Mouse (Mus musculus): ENCODE measurements around the gene Clic1. TPM values are rescaled to one million over a fixed set of nuclear protein-coding genes. Genes with fewer than 3 reads are reported as not detected.

Gene Clic1
- polyA plus RNA-seq, 1 experiment from 2014 or later, result 24.7 TPM

- H3K4me2 ChIP-seq (replicated peaks), result peak overlapping the region; percentile 27
- H3K27me3 ChIP-seq (ENCODE audit: control insufficient read depth, insufficient read depth, low read length), result no peaks in the 10 kb centered on the region
- H3K36me3 ChIP-seq (replicated peaks; ENCODE audit: control insufficient read depth, insufficient read depth), result peaks cover 40% of the 10 kb centered on the region
- no peak overlapping the region for H3K4me3 ChIP-seq (replicated peaks; ENCODE audit: low read length)
- peak overlapping the region; percentile 45; the same call in 1 of the 2 replicates for H3K9ac ChIP-seq
- ATAC-seq (ENCODE audit: low FRiP score), result no peak
- no peak overlapping the region for H3K27ac ChIP-seq
- DNase-seq (ENCODE audit: low spot score), result peak; percentile 56
- H3K4me1 ChIP-seq (replicated peaks; ENCODE audit: control insufficient read depth, insufficient read depth, low read length), result no peaks in the 10 kb centered on the region
- no peaks in the 10 kb centered on the region for H3K9me3 ChIP-seq (ENCODE audit: control insufficient read depth, low read length)
- 23% methylated on average over 13 of the region's 13 CpGs for WGBS
These were observed 56.1 kb downstream of the Clic1 start for GRCm38 (mm10) chr17:35105740-35106389.

GRCm38 (mm10) chr17:35106522-35106921 is 56.8 kb downstream of the Clic1 start:
- peaks cover 33% of the 10 kb centered on the region for H3K36me3 ChIP-seq (replicated peaks; ENCODE audit: control insufficient read depth, insufficient read depth)
- H3K4me1 ChIP-seq (replicated peaks; ENCODE audit: control insufficient read depth, insufficient read depth, low read length), result no peaks in the 10 kb centered on the region
- no peak for ATAC-seq (ENCODE audit: low FRiP score)
- H3K4me2 ChIP-seq (replicated peaks), result peak overlapping the region; percentile 27
- H3K27ac ChIP-seq, result no peak overlapping the region
- H3K9me3 ChIP-seq (ENCODE audit: control insufficient read depth, low read length), result no peaks in the 10 kb centered on the region
- no peak overlapping the region for H3K4me3 ChIP-seq (replicated peaks; ENCODE audit: low read length)
- 65% methylated on average over 3 of the region's 3 CpGs for WGBS
- no peaks in the 10 kb centered on the region for H3K27me3 ChIP-seq (ENCODE audit: control insufficient read depth, insufficient read depth, low read length)
- H3K9ac ChIP-seq, result no peak overlapping the region
- peak; percentile 39 for DNase-seq (ENCODE audit: low spot score)

GRCm38 (mm10) chr17:35108097-35108496 is 58.3 kb downstream of the Clic1 start, which contains the start of gene Ly6g5c:
TSS of gene Ly6g5c (plus strand) at chr17:35108279.
- Histone ChIP-seq H3K4me3 (replicated peaks; ENCODE audit: low read length) (no peak within 1 kb of the TSS), H3K4me2 (replicated peaks) (no peak within 1 kb of the TSS), H3K36me3 (replicated peaks; ENCODE audit: control insufficient read depth, insufficient read depth) (peaks cover 17% of the 10 kb centered on the region), H3K4me1 (replicated peaks; ENCODE audit: control insufficient read depth, insufficient read depth, low read length) (no peaks in the 10 kb centered on the region), H3K9ac (no peak within 1 kb of the TSS), H3K9me3 (ENCODE audit: control insufficient read depth, low read length) (no peaks in the 10 kb centered on the region), H3K27ac (no peak within 1 kb of the TSS), H3K27me3 (ENCODE audit: control insufficient read depth, insufficient read depth, low read length) (no peaks in the 10 kb centered on the region)
- ATAC-seq (ENCODE audit: low FRiP score), result no peak
- no peak for DNase-seq (ENCODE audit: low spot score)
- WGBS, result 82% methylated on average over 6 of the region's 6 CpGs

Other genes with a start within 250 kb of the Clic1 start
- gene Cyp21a1, start 245.4 kb upstream of the Clic1 start, polyA plus RNA-seq (2014; fragmentation: Nextera tagmentation; extraction: Ambion mirVana), result not detected in 2 replicates
- 25.9 and 28.8 TPM in 2 replicates for gene Stk19, start 213.0 kb upstream of the Clic1 start, polyA plus RNA-seq (2014; fragmentation: Nextera tagmentation; extraction: Ambion mirVana)
- gene Dxo, start 212.9 kb upstream of the Clic1 start, polyA plus RNA-seq (2014; fragmentation: Nextera tagmentation; extraction: Ambion mirVana), result 54.4 and 61.9 TPM in 2 replicates
- 49.6 and 51.2 TPM in 2 replicates for gene Skiv2l, start 199.8 kb upstream of the Clic1 start, polyA plus RNA-seq (2014; fragmentation: Nextera tagmentation; extraction: Ambion mirVana)
- 73.7 and 74.0 TPM in 2 replicates for gene Nelfe, start 199.6 kb upstream of the Clic1 start, polyA plus RNA-seq (2014; fragmentation: Nextera tagmentation; extraction: Ambion mirVana)
- gene Cfb, start 187.4 kb upstream of the Clic1 start, polyA plus RNA-seq (2014; fragmentation: Nextera tagmentation; extraction: Ambion mirVana), result 2.2 and 2.3 TPM in 2 replicates
- gene Zbtb12, start 170.5 kb upstream of the Clic1 start, polyA plus RNA-seq (2014; fragmentation: Nextera tagmentation; extraction: Ambion mirVana), result 3.0 and 3.3 TPM in 2 replicates
- gene Gm20547, start 167.9 kb upstream of the Clic1 start, polyA plus RNA-seq (2014; fragmentation: Nextera tagmentation; extraction: Ambion mirVana), result not detected in 2 replicates
- gene C2, start 151.7 kb upstream of the Clic1 start, polyA plus RNA-seq (2014; fragmentation: Nextera tagmentation; extraction: Ambion mirVana), result 1.2 and 1.8 TPM in 2 replicates
- 72.6 and 82.1 TPM in 2 replicates for gene Ehmt2, start 151.5 kb upstream of the Clic1 start, polyA plus RNA-seq (2014; fragmentation: Nextera tagmentation; extraction: Ambion mirVana)
- 0.11 and 0.12 TPM in 2 replicates for gene Slc44a4, start 135.5 kb upstream of the Clic1 start, polyA plus RNA-seq (2014; fragmentation: Nextera tagmentation; extraction: Ambion mirVana)
- 26.9 and 27.2 TPM in 2 replicates for gene Neu1, start 118.7 kb upstream of the Clic1 start, polyA plus RNA-seq (2014; fragmentation: Nextera tagmentation; extraction: Ambion mirVana)
- gene Hspa1b, start 90.7 kb upstream of the Clic1 start, polyA plus RNA-seq (2014; fragmentation: Nextera tagmentation; extraction: Ambion mirVana), result 0.34 and 0.56 TPM in 2 replicates
- not detected in 2 replicates for gene Gm20481, start 80.1 kb upstream of the Clic1 start, polyA plus RNA-seq (2014; fragmentation: Nextera tagmentation; extraction: Ambion mirVana)
- 7.5 and 11.6 TPM in 2 replicates for gene Hspa1a, start 77.8 kb upstream of the Clic1 start, polyA plus RNA-seq (2014; fragmentation: Nextera tagmentation; extraction: Ambion mirVana)
- gene Hspa1l, start 77.3 kb upstream of the Clic1 start, polyA plus RNA-seq (2014; fragmentation: Nextera tagmentation; extraction: Ambion mirVana), result 1.9 TPM in 2 replicates
- 92.9 and 97.8 TPM in 2 replicates for gene Lsm2, start 68.1 kb upstream of the Clic1 start, polyA plus RNA-seq (2014; fragmentation: Nextera tagmentation; extraction: Ambion mirVana)
- 51.0 and 51.6 TPM in 2 replicates for gene Vars, start 49.0 kb upstream of the Clic1 start, polyA plus RNA-seq (2014; fragmentation: Nextera tagmentation; extraction: Ambion mirVana)
- 0.13 and 0.16 TPM in 2 replicates for gene Vwa7, start 33.4 kb upstream of the Clic1 start, polyA plus RNA-seq (2014; fragmentation: Nextera tagmentation; extraction: Ambion mirVana)
- gene Sapcd1, start 21.9 kb upstream of the Clic1 start, polyA plus RNA-seq (2014; fragmentation: Nextera tagmentation; extraction: Ambion mirVana), result 1.4 and 1.7 TPM in 2 replicates
- gene Msh5, start 3.2 kb upstream of the Clic1 start, polyA plus RNA-seq (2014; fragmentation: Nextera tagmentation; extraction: Ambion mirVana), result 1.5 and 2.4 TPM in 2 replicates
- 295 and 328 TPM in 2 replicates for gene Ddah2, start 9.1 kb downstream of the Clic1 start, polyA plus RNA-seq (2014; fragmentation: Nextera tagmentation; extraction: Ambion mirVana)
- not detected in 2 replicates for gene Ly6g6c, start 15.4 kb downstream of the Clic1 start, polyA plus RNA-seq (2014; fragmentation: Nextera tagmentation; extraction: Ambion mirVana)
- 0.21 and 0.42 TPM in 2 replicates for gene Mpig6b, start 16.2 kb downstream of the Clic1 start, polyA plus RNA-seq (2014; fragmentation: Nextera tagmentation; extraction: Ambion mirVana)
- gene Ly6g6e, start 26.9 kb downstream of the Clic1 start, polyA plus RNA-seq (2014; fragmentation: Nextera tagmentation; extraction: Ambion mirVana), result not detected in 2 replicates
- 0.82 and 0.94 TPM in 2 replicates for gene Ly6g6d, start 28.1 kb downstream of the Clic1 start, polyA plus RNA-seq (2014; fragmentation: Nextera tagmentation; extraction: Ambion mirVana)
- gene Ly6g6f, start 35.6 kb downstream of the Clic1 start, polyA plus RNA-seq (2014; fragmentation: Nextera tagmentation; extraction: Ambion mirVana), result 0.23 TPM in 1 of 2 replicates, not detected in the other
- gene Abhd16a, start 39.3 kb downstream of the Clic1 start, polyA plus RNA-seq (2014; fragmentation: Nextera tagmentation; extraction: Ambion mirVana), result 86.8 and 89.1 TPM in 2 replicates
- not detected in 2 replicates for gene Ly6g5c, start 58.3 kb downstream of the Clic1 start, polyA plus RNA-seq (2014; fragmentation: Nextera tagmentation; extraction: Ambion mirVana)
- gene Ly6g5b, start 65.5 kb downstream of the Clic1 start, polyA plus RNA-seq (2014; fragmentation: Nextera tagmentation; extraction: Ambion mirVana), result 0.44 and 1.0 TPM in 2 replicates
- gene Gpank1, start 71.5 kb downstream of the Clic1 start, polyA plus RNA-seq (2014; fragmentation: Nextera tagmentation; extraction: Ambion mirVana), result 21.9 and 22.0 TPM in 2 replicates
- gene Csnk2b, start 72.1 kb downstream of the Clic1 start, polyA plus RNA-seq (2014; fragmentation: Nextera tagmentation; extraction: Ambion mirVana), result 321 and 339 TPM in 2 replicates
- gene D17H6S53E, start 76.4 kb downstream of the Clic1 start, polyA plus RNA-seq (2014; fragmentation: Nextera tagmentation; extraction: Ambion mirVana), result 6.0 and 6.2 TPM in 2 replicates
- 0.39 TPM in 1 of 2 replicates, not detected in the other for gene Apom, start 82.1 kb downstream of the Clic1 start, polyA plus RNA-seq (2014; fragmentation: Nextera tagmentation; extraction: Ambion mirVana)
- gene Bag6, start 85.2 kb downstream of the Clic1 start, polyA plus RNA-seq (2014; fragmentation: Nextera tagmentation; extraction: Ambion mirVana), result 90.2 and 98.2 TPM in 2 replicates
- gene Prrc2a, start 114.9 kb downstream of the Clic1 start, polyA plus RNA-seq (2014; fragmentation: Nextera tagmentation; extraction: Ambion mirVana), result 152 and 168 TPM in 2 replicates
- 7.8 and 8.7 TPM in 2 replicates for gene Aif1, start 126.1 kb downstream of the Clic1 start, polyA plus RNA-seq (2014; fragmentation: Nextera tagmentation; extraction: Ambion mirVana)
- 8.2 and 13.3 TPM in 2 replicates for gene Lst1, start 138.5 kb downstream of the Clic1 start, polyA plus RNA-seq (2014; fragmentation: Nextera tagmentation; extraction: Ambion mirVana)
- 0.29 and 0.39 TPM in 2 replicates for gene Ltb, start 144.5 kb downstream of the Clic1 start, polyA plus RNA-seq (2014; fragmentation: Nextera tagmentation; extraction: Ambion mirVana)
- gene Tnf, start 152.0 kb downstream of the Clic1 start, polyA plus RNA-seq (2014; fragmentation: Nextera tagmentation; extraction: Ambion mirVana), result not detected in 2 replicates
- gene Lta, start 155.4 kb downstream of the Clic1 start, polyA plus RNA-seq (2014; fragmentation: Nextera tagmentation; extraction: Ambion mirVana), result 0.23 and 0.55 TPM in 2 replicates
- gene Gm16181, start 170.9 kb downstream of the Clic1 start, polyA plus RNA-seq (2014; fragmentation: Nextera tagmentation; extraction: Ambion mirVana), result not detected in 2 replicates
- 122 and 138 TPM in 2 replicates for gene Atp6v1g2, start 183.7 kb downstream of the Clic1 start, polyA plus RNA-seq (2014; fragmentation: Nextera tagmentation; extraction: Ambion mirVana)
- gene Nfkbil1, start 185.8 kb downstream of the Clic1 start, polyA plus RNA-seq (2014; fragmentation: Nextera tagmentation; extraction: Ambion mirVana), result 3.5 and 3.8 TPM in 2 replicates
- gene Ddx39b, start 191.8 kb downstream of the Clic1 start, polyA plus RNA-seq (2014; fragmentation: Nextera tagmentation; extraction: Ambion mirVana), result 341 and 346 TPM in 2 replicates
- gene H2-D1, start 212.8 kb downstream of the Clic1 start, polyA plus RNA-seq (2014; fragmentation: Nextera tagmentation; extraction: Ambion mirVana), result 95.5 and 98.1 TPM in 2 replicates

Data from hindbrain, embryonic 14.5 days (tissue).